Mouse (Mus musculus): ENCODE data around the gene Ptpn20. TPM values are rescaled to one million over a fixed set of nuclear protein-coding genes. Genes with fewer than 3 reads are reported as not detected.
A peak's percentile ranks its signal among the peaks of the same experiment; 100 is the strongest.

Gene Ptpn20
- polyA plus RNA-seq, 1 experiment from 2014 or later, result 0.05 TPM

GRCm38 (mm10) chr14:33634354-33634753 lies 45.3 kb downstream of the Ptpn20 start:
- Histone ChIP-seq H3K4me1 (replicated peaks) (no peaks in the 10 kb centered on the region), H3K36me3 (no peaks in the 10 kb centered on the region), H3K27me3 (replicated peaks) (no peaks in the 10 kb centered on the region), H3K9me3 (no peaks in the 10 kb centered on the region), H3K27ac (no peak overlapping the region), H3K4me2 (replicated peaks) (no peak overlapping the region), H3K4me3 (replicated peaks) (no peak overlapping the region), H3K9ac (no peak overlapping the region)
- no peak for ATAC-seq
- WGBS, result 89% methylated on average over 4 of the region's 4 CpGs

DNA sequence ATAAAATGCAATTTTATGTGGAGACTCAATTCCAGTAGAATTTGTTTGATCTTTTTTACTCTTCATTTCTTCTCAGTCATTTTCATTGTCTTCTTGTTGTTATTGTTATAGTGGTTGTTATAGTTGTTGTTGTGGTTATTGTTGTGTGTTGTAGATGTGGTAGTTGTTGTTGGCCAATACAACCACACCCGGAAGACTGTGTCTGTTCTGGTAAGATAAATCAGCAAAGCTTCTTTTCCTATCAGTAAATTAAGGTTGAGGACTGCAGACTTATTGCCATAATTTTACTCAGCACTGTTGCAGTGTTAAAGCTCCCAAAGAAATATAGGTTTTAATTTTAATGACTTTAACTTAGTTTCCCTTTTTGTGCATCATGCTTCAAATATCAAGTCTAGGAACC lies 45.8 kb downstream of the Ptpn20 start:
- H3K4me1 ChIP-seq (replicated peaks), result no peaks in the 10 kb centered on the region
- H3K27me3 ChIP-seq (replicated peaks), result no peaks in the 10 kb centered on the region
- H3K4me3 ChIP-seq (replicated peaks), result no peak overlapping the region
- no peaks in the 10 kb centered on the region for H3K36me3 ChIP-seq
- 82% methylated on average over 1 of the region's 1 CpGs for WGBS
- H3K4me2 ChIP-seq (replicated peaks), result no peak overlapping the region
- H3K9me3 ChIP-seq, result no peaks in the 10 kb centered on the region
- H3K27ac ChIP-seq, result no peak overlapping the region
- H3K9ac ChIP-seq, result no peak overlapping the region
- no peak for ATAC-seq

- no peak overlapping the region for H3K4me2 ChIP-seq (replicated peaks)
- 76% methylated on average over 5 of the region's 5 CpGs for WGBS
Observed at GRCm38 (mm10) chr14:33639357-33639756, 50.4 kb downstream of the Ptpn20 start.

DNA sequence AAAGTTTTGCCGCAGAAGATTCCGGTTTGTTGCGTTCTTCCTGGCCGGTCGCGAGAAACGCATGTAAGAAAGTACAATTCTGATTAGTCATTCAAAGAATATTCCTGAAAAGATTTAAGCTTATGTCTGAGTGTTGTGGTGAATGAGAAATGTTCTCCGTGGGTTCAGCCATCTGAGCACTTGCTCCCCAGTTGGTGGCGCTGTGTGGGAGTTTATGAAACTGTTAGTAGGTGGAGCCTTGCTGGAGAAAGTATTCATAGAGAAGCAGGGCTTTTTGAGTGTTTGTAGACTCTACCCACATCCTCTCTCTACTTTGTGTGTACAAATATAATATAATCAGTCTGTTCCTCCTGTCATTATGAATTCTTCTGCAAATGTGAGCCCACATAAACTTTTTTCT lies 61.7 kb downstream of the Ptpn20 start:
- no peak overlapping the region for H3K27ac ChIP-seq
- 94% methylated on average over 9 of the region's 9 CpGs for WGBS
- ATAC-seq, result no peak
- no peaks in the 10 kb centered on the region for H3K9me3 ChIP-seq
- H3K9ac ChIP-seq, result no peak overlapping the region
- no peak overlapping the region for H3K4me2 ChIP-seq (replicated peaks)
- no peaks in the 10 kb centered on the region for H3K4me1 ChIP-seq (replicated peaks)
- H3K27me3 ChIP-seq (replicated peaks), result no peaks in the 10 kb centered on the region
- no peaks in the 10 kb centered on the region for H3K36me3 ChIP-seq
- H3K4me3 ChIP-seq (replicated peaks), result no peak overlapping the region

More at GRCm38 (mm10) chr14:33639357-33639756, 50.4 kb downstream of the Ptpn20 start:
- no peak overlapping the region for H3K4me3 ChIP-seq (replicated peaks)
- H3K9ac ChIP-seq, result no peak overlapping the region
- H3K27ac ChIP-seq, result no peak overlapping the region
- H3K4me1 ChIP-seq (replicated peaks), result no peaks in the 10 kb centered on the region
- no peak for ATAC-seq
- no peaks in the 10 kb centered on the region for H3K36me3 ChIP-seq
- no peaks in the 10 kb centered on the region for H3K9me3 ChIP-seq
- H3K27me3 ChIP-seq (replicated peaks), result no peaks in the 10 kb centered on the region

DNA sequence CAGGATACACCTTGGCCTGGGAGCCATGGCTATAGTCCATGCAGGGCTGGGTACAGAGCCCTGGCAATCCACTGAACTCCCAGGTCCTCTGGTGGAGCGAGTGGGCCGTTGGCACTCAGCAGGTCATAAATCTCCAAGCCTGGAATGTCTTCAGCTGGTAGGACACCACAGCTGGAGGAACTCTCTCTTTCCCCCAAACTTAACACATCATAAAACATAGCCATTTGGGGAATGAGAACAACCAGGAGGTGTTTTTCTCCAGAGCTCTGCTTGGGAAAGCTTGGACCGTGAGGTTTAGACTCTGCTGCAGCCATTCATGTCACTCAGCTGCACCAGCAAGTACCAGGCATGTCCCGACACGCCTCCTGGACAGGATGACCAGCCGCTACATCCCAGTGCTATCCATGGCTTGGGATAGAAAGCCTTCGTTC lies 68.5 kb downstream of the Ptpn20 start:
- Histone ChIP-seq H3K4me2 (replicated peaks) (no peak overlapping the region), H3K4me3 (replicated peaks) (no peak overlapping the region), H3K9me3 (no peaks in the 10 kb centered on the region), H3K9ac (no peak overlapping the region), H3K27me3 (replicated peaks) (no peaks in the 10 kb centered on the region), H3K27ac (no peak overlapping the region), H3K4me1 (replicated peaks) (0 out of 2 replicates have a peak, but pooled peaks cover 3% of the 10 kb centered on the region), H3K36me3 (no peaks in the 10 kb centered on the region)
- 61% methylated on average over 7 of the region's 7 CpGs for WGBS
- no peak for ATAC-seq

DNA sequence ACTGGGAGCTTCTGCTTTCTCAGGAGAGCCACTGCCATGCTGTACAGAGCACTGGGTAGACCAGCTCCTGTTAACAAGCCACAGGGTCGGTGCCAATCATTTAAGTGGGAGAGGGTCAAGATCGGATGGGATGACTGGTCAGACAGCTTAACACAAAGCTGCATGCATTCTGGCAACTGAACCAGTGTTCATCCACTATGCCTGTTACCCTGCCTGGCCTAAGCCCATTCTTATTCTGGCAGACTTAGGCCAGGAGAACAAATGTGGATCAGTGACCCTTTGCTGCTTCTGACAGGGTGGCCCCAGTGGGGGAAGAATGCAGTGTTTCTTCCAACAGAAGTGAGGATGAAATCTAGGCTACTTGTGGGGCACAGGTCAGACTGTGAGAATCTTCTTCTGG lies 69.3 kb downstream of the Ptpn20 start:
- Histone ChIP-seq H3K9me3 (no peaks in the 10 kb centered on the region), H3K27me3 (replicated peaks) (no peaks in the 10 kb centered on the region), H3K4me3 (replicated peaks) (no peak overlapping the region), H3K27ac (no peak overlapping the region), H3K9ac (no peak overlapping the region), H3K4me2 (replicated peaks) (no peak overlapping the region), H3K36me3 (no peaks in the 10 kb centered on the region), H3K4me1 (replicated peaks) (0 out of 2 replicates have a peak, but pooled peaks cover 4% of the 10 kb centered on the region)
- no peak for ATAC-seq
- WGBS, result 83% methylated on average over 2 of the region's 2 CpGs

- Histone ChIP-seq H3K4me2 (replicated peaks) (no peak overlapping the region), H3K9me3 (no peaks in the 10 kb centered on the region), H3K27me3 (replicated peaks) (no peaks in the 10 kb centered on the region), H3K36me3 (no peaks in the 10 kb centered on the region), H3K9ac (no peak overlapping the region), H3K27ac (no peak overlapping the region), H3K4me1 (replicated peaks) (0 out of 2 replicates have a peak, but pooled peaks cover 4% of the 10 kb centered on the region), H3K4me3 (replicated peaks) (no peak overlapping the region)
- 43% methylated on average over 9 of the region's 9 CpGs for WGBS
- ATAC-seq, result peak; percentile 51; the same call in 1 of the 2 replicates
Observed at GRCm38 (mm10) chr14:33662080-33662479, 73.1 kb downstream of the Ptpn20 start.

DNA sequence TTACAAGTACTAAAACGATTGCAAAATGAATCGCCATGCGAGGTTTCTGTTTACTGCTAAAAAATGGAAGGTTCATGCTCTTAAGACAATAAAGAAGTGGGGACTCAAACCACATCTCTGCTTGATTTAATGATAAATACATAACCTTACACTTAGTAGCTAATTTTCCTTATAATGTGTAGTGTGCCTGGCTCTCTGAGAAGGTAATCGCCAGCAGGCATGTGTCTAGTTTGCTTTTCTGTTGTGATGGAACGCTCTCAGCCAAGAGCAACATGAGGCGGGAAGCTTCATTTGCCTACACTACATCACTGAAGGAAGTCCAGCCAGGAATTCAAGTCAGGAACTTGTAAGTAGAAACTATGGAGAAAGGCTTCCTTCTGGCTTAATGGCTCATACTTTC lies 77.3 kb downstream of the Ptpn20 start:
- H3K4me1 ChIP-seq (replicated peaks), result 0 out of 2 replicates have a peak, but pooled peaks cover 4% of the 10 kb centered on the region
- no peak overlapping the region for H3K4me3 ChIP-seq (replicated peaks)
- no peak overlapping the region for H3K4me2 ChIP-seq (replicated peaks)
- no peak overlapping the region for H3K27ac ChIP-seq
- no peaks in the 10 kb centered on the region for H3K36me3 ChIP-seq
- no peaks in the 10 kb centered on the region for H3K9me3 ChIP-seq
- H3K27me3 ChIP-seq (replicated peaks), result no peaks in the 10 kb centered on the region
- WGBS, result 81% methylated on average over 6 of the region's 6 CpGs
- ATAC-seq, result no peak
- H3K9ac ChIP-seq, result no peak overlapping the region

DNA sequence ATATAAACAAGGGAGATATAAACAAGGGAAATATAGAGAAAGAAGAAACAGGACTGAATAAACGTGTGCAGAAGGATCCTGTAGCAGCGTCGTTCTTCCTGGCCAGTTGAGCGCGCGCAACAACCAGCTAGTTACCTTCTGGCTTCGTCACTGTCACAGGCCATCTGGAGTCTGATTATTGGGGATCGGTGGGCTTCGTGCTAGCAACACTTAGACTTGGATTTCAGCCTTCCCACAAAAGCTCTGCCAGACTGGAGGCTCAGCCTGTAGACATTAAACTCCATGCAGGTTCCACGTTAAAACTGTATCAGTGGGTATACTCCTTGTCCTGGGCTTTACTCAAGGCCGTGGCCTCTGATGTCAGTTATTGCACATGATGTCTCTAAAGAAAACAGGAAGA lies 80.9 kb downstream of the Ptpn20 start:
- ATAC-seq, result no peak
- Histone ChIP-seq H3K4me3 (replicated peaks) (no peak overlapping the region), H3K4me2 (replicated peaks) (no peak overlapping the region), H3K27me3 (replicated peaks) (no peaks in the 10 kb centered on the region), H3K9ac (no peak overlapping the region), H3K9me3 (no peaks in the 10 kb centered on the region), H3K27ac (no peak overlapping the region), H3K36me3 (no peaks in the 10 kb centered on the region), H3K4me1 (replicated peaks) (no peaks in the 10 kb centered on the region)
- 81% methylated on average over 11 of the region's 11 CpGs for WGBS

DNA sequence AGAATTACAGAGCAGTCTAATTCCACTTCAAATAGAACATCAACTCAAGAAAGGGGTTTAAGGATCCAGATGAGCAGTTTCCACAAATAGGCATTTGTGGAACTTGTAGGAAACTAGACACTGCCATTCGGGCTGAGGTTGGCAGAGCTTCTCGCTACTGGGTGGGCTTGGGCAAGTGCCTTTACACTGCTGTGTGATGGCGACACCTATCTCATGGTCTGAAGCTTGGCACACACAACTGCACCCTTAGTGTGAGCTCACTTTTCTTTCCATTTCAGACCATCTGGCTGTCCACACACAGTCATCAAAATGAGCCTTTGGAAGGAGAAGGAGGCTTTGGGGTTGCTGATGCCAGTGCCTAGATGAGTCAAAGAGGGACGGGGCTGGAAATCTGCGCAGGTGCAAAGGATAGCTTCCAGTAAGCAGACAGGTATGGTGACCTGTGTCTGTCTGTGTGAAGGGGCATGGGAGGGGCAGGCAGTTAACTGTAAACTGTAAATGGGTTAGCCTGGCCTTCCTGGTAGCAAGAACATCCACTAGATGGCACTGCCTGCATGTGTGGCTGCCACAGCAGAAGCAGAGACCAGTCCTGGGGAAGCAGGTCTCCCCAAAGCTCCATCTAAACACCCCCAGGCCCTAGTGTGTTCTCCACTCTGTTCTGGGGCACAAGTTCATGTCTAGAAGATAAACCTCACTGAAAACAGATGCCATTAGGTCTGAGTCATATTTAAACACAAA lies 84.5 kb downstream of the Ptpn20 start:
- no peak overlapping the region for H3K4me2 ChIP-seq (replicated peaks)
- H3K9me3 ChIP-seq, result no peaks in the 10 kb centered on the region
- no peak overlapping the region for H3K9ac ChIP-seq
- no peaks in the 10 kb centered on the region for H3K27me3 ChIP-seq (replicated peaks)
- H3K4me1 ChIP-seq (replicated peaks), result no peaks in the 10 kb centered on the region
- H3K27ac ChIP-seq, result no peak overlapping the region
- 71% methylated on average over 5 of the region's 5 CpGs for WGBS
- no peak overlapping the region for H3K4me3 ChIP-seq (replicated peaks)
- ATAC-seq, result no peak
- no peaks in the 10 kb centered on the region for H3K36me3 ChIP-seq

GRCm38 (mm10) chr14:33677996-33678395 lies 89.0 kb downstream of the Ptpn20 start:
- Histone ChIP-seq H3K4me3 (replicated peaks) (no peak overlapping the region), H3K9me3 (no peaks in the 10 kb centered on the region), H3K36me3 (no peaks in the 10 kb centered on the region), H3K27me3 (replicated peaks) (no peaks in the 10 kb centered on the region; the same call in 1 of the 2 replicates), H3K4me1 (replicated peaks) (no peaks in the 10 kb centered on the region), H3K4me2 (replicated peaks) (no peak overlapping the region), H3K27ac (no peak overlapping the region), H3K9ac (no peak overlapping the region)
- 88% methylated on average over 6 of the region's 6 CpGs for WGBS
- ATAC-seq, result no peak

DNA sequence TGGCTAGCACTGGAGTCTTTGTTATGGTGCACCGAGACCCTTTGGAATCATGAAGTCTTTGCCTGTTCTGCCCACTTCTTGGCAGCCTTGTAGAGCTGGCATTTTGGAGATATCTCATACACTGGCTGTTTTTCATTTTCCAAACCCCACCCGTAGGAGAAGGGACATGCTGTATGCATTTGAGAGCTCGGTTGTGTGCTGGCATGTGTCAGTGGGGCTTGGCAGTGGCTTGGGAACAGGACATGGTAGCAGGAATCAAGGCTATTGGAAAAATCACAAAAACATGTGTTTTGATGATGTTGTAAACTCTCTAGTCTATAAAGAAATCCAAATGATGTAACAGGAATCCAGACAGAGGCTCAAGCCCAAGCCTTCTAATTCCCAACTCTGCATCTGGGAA lies 89.7 kb downstream of the Ptpn20 start:
- H3K27ac ChIP-seq, result no peak overlapping the region
- H3K27me3 ChIP-seq (replicated peaks), result no peaks in the 10 kb centered on the region; the same call in 1 of the 2 replicates
- H3K4me2 ChIP-seq (replicated peaks), result no peak overlapping the region
- no peak for ATAC-seq
- no peaks in the 10 kb centered on the region for H3K36me3 ChIP-seq
- WGBS, result 86% methylated on average over 3 of the region's 3 CpGs
- no peak overlapping the region for H3K9ac ChIP-seq
- no peaks in the 10 kb centered on the region for H3K4me1 ChIP-seq (replicated peaks)
- no peak overlapping the region for H3K4me3 ChIP-seq (replicated peaks)
- no peaks in the 10 kb centered on the region for H3K9me3 ChIP-seq

GRCm38 (mm10) chr14:33680621-33681020 lies 91.6 kb downstream of the Ptpn20 start:
- H3K36me3 ChIP-seq, result no peaks in the 10 kb centered on the region
- no peak overlapping the region for H3K4me3 ChIP-seq (replicated peaks)
- no peak for ATAC-seq
- no peak overlapping the region for H3K9ac ChIP-seq
- H3K27me3 ChIP-seq (replicated peaks), result no peaks in the 10 kb centered on the region; the same call in 1 of the 2 replicates
- WGBS, result 89% methylated on average over 6 of the region's 6 CpGs
- no peaks in the 10 kb centered on the region for H3K9me3 ChIP-seq
- no peak overlapping the region for H3K4me2 ChIP-seq (replicated peaks)
- no peak overlapping the region for H3K27ac ChIP-seq
- no peaks in the 10 kb centered on the region for H3K4me1 ChIP-seq (replicated peaks)

All from intestine, embryonic 15.5 days (tissue).